Mouse (Mus musculus) forebrain, postnatal 0 days (tissue): Measurements from ENCODE around the gene Cpsf4l. TPM values are rescaled to one million over a fixed set of nuclear protein-coding genes. Genes with fewer than 3 reads are reported as not detected.
A peak's percentile ranks its signal among the peaks of the same experiment; 100 is the strongest.

Source experiments
- ATAC-seq: fragments of 200-750 bp; cut with Nextera tagmentation; 2 replicates; pipeline ENCODE4 v1.8.0; 2017; ENCODE audit warnings: mild to moderate bottlenecking, moderate library complexity
- DNase-seq: peaks from one replicate; pipeline ENCODE4 v3.0.0-alpha.2; 2015
- H3K27ac ChIP-seq: fragments of 300-500 bp; sonication (generic); 2 replicates; pipeline ENCODE4 v1.5.1; 2014; ENCODE audit warnings: low read depth, mild to moderate bottlenecking, antibody characterized with exemption, low read length, moderate library complexity, mixed read lengths
- H3K27me3 ChIP-seq: fragments of 300-500 bp; sonication (generic); 2 replicates; pipeline ENCODE4 v1.6.1; 2014; ENCODE audit warnings: mild to moderate bottlenecking, low read length, mixed read lengths; ENCODE audit not compliant: insufficient read depth
- H3K36me3 ChIP-seq: fragments of 300-500 bp; sonication (generic); 2 replicates; pipeline ENCODE4 v1.6.1; 2014; ENCODE audit warnings: mild to moderate bottlenecking, moderate library complexity; ENCODE audit not compliant: insufficient read depth
- H3K4me1 ChIP-seq: fragments of 300-500 bp; sonication (generic); 2 replicates; pipeline ENCODE4 v1.6.1; 2014; ENCODE audit warnings: antibody characterized with exemption; ENCODE audit not compliant: insufficient read depth
- H3K4me2 ChIP-seq: fragments of 300-500 bp; sonication (generic); 2 replicates; pipeline ENCODE4 v1.6.1; 2014; ENCODE audit warnings: low read depth, mild to moderate bottlenecking, moderate library complexity
- H3K4me3 ChIP-seq: fragments of 300-500 bp; sonication (generic); 2 replicates; pipeline ENCODE4 v1.5.1; 2014; ENCODE audit warnings: low read depth, low read length, mixed read lengths
- H3K9ac ChIP-seq: fragments of 300-500 bp; sonication (generic); 2 replicates; pipeline ENCODE4 v1.6.1; 2014; ENCODE audit warnings: mild to moderate bottlenecking
- H3K9me3 ChIP-seq: fragments of 300-500 bp; sonication (generic); 2 replicates; pipeline ENCODE4 v1.6.1; 2016; ENCODE audit warnings: low read length
- CTCF ChIP-seq: sonication (generic); IDR thresholded peaks from 2 replicates; pipeline ENCODE4 v1.5.1; 2016; ENCODE audit warnings: antibody characterized with exemption, control low read depth, low read depth
- WGBS: fragments of 180-500 bp; shearing (Covaris S2); extraction: QIAGEN DNeasy Blood & Tissue Kit; methylation state at CpG from one replicate; pipeline ENCODE4 v1.1.7; 2014; 5-methylcytosine and 5-hydroxymethylcytosine counted together
- polyA plus RNA-seq: library from polyadenylated mRNA; unstranded; fragments of >200 nt; fragmentation: Nextera tagmentation; extraction: Ambion mirVana; gene quantifications from 2 replicates; pipeline ENCODE4 v1.2.1, GENCODE M21; 2015
- total RNA-seq: library from RNA; depleted of rRNA; stranded (reverse); fragments of >200 nt; gene quantifications from 2 replicates; pipeline ENCODE4 v1.2.3, GENCODE M21; 2014

Cpsf4l gene
- total and polyA plus RNA-seq, 2 experiments from 2014 or later, result 0.30 TPM; not detected in 1

- Histone ChIP-seq H3K36me3 (peaks cover 16% of the 10 kb centered on the region), H3K9ac (peak within 1 kb of the TSS; percentile 87), H3K27me3 (no peaks in the 10 kb centered on the region), H3K4me2 (peak within 1 kb of the TSS; percentile 94), H3K27ac (peak within 1 kb of the TSS; percentile 92), H3K9me3 (no peaks in the 10 kb centered on the region), H3K4me3 (peak within 1 kb of the TSS; percentile 88), H3K4me1 (peaks cover 16% of the 10 kb centered on the region)
- 2% methylated on average over 73 of the region's 73 CpGs for WGBS
- no peak for TF ChIP-seq CTCF
- DNase-seq, result peak; percentile 98
- peak; percentile 98 for ATAC-seq
Measured at GRCm38 (mm10) chr11:113683957-113684706, 25.7 kb downstream of the Cpsf4l start, which contains the start of the genes Fam104a and D11Wsu47e. Fam104a (minus strand) TSS chr11:113684155. D11Wsu47e (plus strand) TSS chr11:113684412.

GRCm38 (mm10) chr11:113683627-113683956 lies 26.2 kb downstream of the Cpsf4l start:
- H3K9ac ChIP-seq, result peak overlapping the region; percentile 87
- WGBS, result under 1% methylated on average over 33 of the region's 38 CpGs
- peaks cover 16% of the 10 kb centered on the region for H3K4me1 ChIP-seq
- no peak for TF ChIP-seq CTCF
- DNase-seq (no peak), ATAC-seq (no peak)
- peak overlapping the region; percentile 92 for H3K27ac ChIP-seq
- peak overlapping the region; percentile 88 for H3K4me3 ChIP-seq
- peak overlapping the region; percentile 94 for H3K4me2 ChIP-seq
- H3K9me3 ChIP-seq, result no peaks in the 10 kb centered on the region
- peaks cover 10% of the 10 kb centered on the region for H3K36me3 ChIP-seq
- no peaks in the 10 kb centered on the region for H3K27me3 ChIP-seq

- Histone ChIP-seq H3K9ac (peak overlapping the region; percentile 87), H3K4me3 (peak overlapping the region; percentile 88), H3K4me1 (peaks cover 16% of the 10 kb centered on the region), H3K4me2 (peak overlapping the region; percentile 94), H3K27me3 (no peaks in the 10 kb centered on the region), H3K9me3 (no peaks in the 10 kb centered on the region), H3K36me3 (peaks cover 5% of the 10 kb centered on the region), H3K27ac (peak overlapping the region; percentile 92)
- peak; percentile 19 for DNase-seq
- ATAC-seq, result peak; percentile 14
- 2% methylated on average over 38 of the region's 38 CpGs for WGBS
- no peak for TF ChIP-seq CTCF
Measured at GRCm38 (mm10) chr11:113682897-113683626, 26.8 kb downstream of the Cpsf4l start.

GRCm38 (mm10) chr11:113681979-113682378 lies 27.8 kb downstream of the Cpsf4l start:
- peak; percentile 9; the same call in 1 of the 2 replicates for TF ChIP-seq CTCF
- no peaks in the 10 kb centered on the region for H3K27me3 ChIP-seq
- H3K4me3 ChIP-seq, result peak overlapping the region; percentile 88; the same call in 1 of the 2 replicates
- ATAC-seq (no peak), DNase-seq (no peak)
- peaks cover 16% of the 10 kb centered on the region for H3K4me1 ChIP-seq
- 0 out of 2 replicates have a peak overlapping the region, but pooled peaks have one; percentile 87 for H3K9ac ChIP-seq
- H3K36me3 ChIP-seq, result 0 out of 2 replicates have a peak, but pooled peaks cover 3% of the 10 kb centered on the region
- H3K27ac ChIP-seq, result no peak overlapping the region
- no peaks in the 10 kb centered on the region for H3K9me3 ChIP-seq
- H3K4me2 ChIP-seq, result peak overlapping the region; percentile 94

- DNase-seq (no peak), ATAC-seq (no peak)
- H3K27ac ChIP-seq, result no peak overlapping the region
- TF ChIP-seq CTCF, result no peak
- H3K4me3 ChIP-seq, result no peak overlapping the region
- H3K4me1 ChIP-seq, result peaks cover 14% of the 10 kb centered on the region; the same call in 1 of the 2 replicates
- no peaks in the 10 kb centered on the region for H3K27me3 ChIP-seq
- no peak overlapping the region for H3K9ac ChIP-seq
- no peaks in the 10 kb centered on the region for H3K9me3 ChIP-seq
- H3K4me2 ChIP-seq, result no peak overlapping the region
- 91% methylated on average over 2 of the region's 2 CpGs for WGBS
- peaks cover 11% of the 10 kb centered on the region; the same call in 1 of the 2 replicates for H3K36me3 ChIP-seq
Measured at GRCm38 (mm10) chr11:113680954-113681353, 28.9 kb downstream of the Cpsf4l start.

GRCm38 (mm10) chr11:113678373-113678772 lies 31.4 kb downstream of the Cpsf4l start:
- no peaks in the 10 kb centered on the region for H3K27me3 ChIP-seq
- H3K4me3 ChIP-seq, result no peak overlapping the region
- no peaks in the 10 kb centered on the region for H3K9me3 ChIP-seq
- no peak overlapping the region for H3K4me2 ChIP-seq
- no peak overlapping the region for H3K9ac ChIP-seq
- no peak for TF ChIP-seq CTCF
- H3K27ac ChIP-seq, result no peak overlapping the region
- ATAC-seq, result no peak
- 0 out of 2 replicates have a peak, but pooled peaks cover 7% of the 10 kb centered on the region for H3K4me1 ChIP-seq
- DNase-seq, result no peak
- peaks cover 11% of the 10 kb centered on the region for H3K36me3 ChIP-seq
- WGBS, result 83% methylated on average over 8 of the region's 8 CpGs
